Mouse (Mus musculus): ENCODE data around the gene Adssl1.

Adssl1 gene

DNA sequence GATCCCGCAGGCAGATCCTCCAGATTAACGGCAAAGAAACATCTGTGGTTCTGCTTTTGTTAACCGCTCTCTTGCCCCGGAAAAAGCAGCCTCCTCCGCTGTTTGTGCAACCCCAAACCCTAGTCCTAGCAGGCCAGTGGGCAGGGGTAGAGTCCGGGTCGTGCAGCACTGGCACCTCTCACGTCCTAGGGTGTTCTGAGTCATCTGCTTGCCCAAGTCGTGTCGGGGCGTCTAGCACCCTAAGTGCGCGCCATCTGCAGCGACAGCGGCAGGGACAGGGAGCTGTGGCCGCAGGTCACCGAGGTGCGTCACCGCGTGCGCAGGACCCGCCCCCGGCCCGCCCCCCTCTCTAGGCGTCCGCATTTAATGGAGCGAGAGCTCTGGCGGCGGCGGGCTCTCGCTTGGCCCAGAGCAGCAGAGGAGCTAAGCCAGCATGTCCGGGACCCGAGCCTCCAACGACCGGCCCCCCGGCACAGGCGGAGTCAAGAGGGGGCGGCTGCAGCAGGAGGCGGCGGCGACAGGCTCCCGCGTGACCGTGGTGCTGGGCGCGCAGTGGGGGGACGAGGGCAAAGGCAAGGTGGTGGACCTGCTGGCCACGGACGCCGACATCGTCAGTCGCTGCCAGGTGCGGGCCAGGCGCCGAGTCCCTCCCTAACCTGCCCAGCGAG, at the start of gene Adssl1:
TSS of gene Adssl1 (plus strand) at position 360 of the 668 bp plus-strand sequence.
- in situ Hi-C loops (cut with MboI; ENCODE audit: unreplicated experiment in 2 of 2) = loop anchor here (5.0 to 10.0 kb wide), 3 partner anchors 58 to 1455 kb away; partner anchors contain the start of gene Traf3 (in 1 of the 2)

GRCm38 (mm10) chr12:112570160-112570559, 49.7 kb upstream of the Adssl1 start:
- in situ Hi-C loops (cut with MboI; ENCODE audit: unreplicated experiment in 2 of 2) = no loop called here

GRCm38 (mm10) chr12:112571064-112571463, 48.8 kb upstream of the Adssl1 start:
- in situ Hi-C loops (cut with MboI; ENCODE audit: unreplicated experiment in 2 of 2) = no loop called here

- in situ Hi-C loops (cut with MboI; ENCODE audit: unreplicated experiment in 2 of 2) = no loop called here
Observed at GRCm38 (mm10) chr12:112575274-112575986, 44.4 kb upstream of the Adssl1 start.

- in situ Hi-C loops (cut with MboI; ENCODE audit: unreplicated experiment in 2 of 2) = no loop called here
Observed at GRCm38 (mm10) chr12:112576341-112576740, 43.5 kb upstream of the Adssl1 start.

DNA sequence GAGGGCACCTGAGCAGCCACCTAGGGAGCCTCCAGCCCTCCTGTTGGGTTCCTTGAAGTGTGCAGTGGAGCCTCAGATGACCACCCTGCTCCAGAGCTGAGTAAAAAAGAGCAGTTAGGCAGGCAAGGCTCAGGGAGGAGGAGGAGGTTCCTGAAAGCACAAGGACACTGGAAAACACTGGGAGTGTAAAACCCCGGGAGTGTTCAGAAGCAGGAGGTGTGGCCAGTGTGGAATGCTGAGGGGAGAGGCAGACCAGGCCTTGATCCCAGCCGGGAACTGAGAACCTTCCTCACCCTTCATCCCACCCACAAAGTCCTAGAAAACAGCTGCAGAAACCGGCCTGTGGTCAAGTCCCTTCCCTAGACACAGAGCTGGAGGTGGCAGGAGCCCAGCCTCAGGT, 43.1 kb upstream of the Adssl1 start:
- in situ Hi-C loops (cut with MboI; ENCODE audit: unreplicated experiment in 2 of 2) = no loop called here

- in situ Hi-C loops (cut with MboI; ENCODE audit: unreplicated experiment in 2 of 2) = no loop called here
Observed at GRCm38 (mm10) chr12:112578296-112579090, 41.4 kb upstream of the Adssl1 start.

DNA sequence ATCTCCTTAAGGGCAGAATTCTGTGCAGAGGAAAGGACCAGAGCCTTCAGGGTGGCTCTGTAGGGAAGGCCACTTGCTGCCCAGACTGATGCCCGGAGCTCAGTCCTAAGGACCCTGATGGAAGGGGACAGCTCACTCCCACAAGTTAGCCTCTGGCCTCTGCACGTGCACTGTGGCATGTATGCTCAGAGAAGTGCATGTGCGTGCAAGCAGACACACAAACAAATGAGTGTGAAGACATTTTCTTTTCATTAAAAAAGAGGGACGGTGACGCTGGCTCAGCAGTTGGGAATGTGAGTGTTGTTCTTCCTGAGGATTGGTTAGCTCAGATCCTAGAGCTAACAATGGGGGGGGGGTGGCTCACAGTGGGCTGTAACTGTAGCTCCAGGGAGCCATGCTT, 40.4 kb upstream of the Adssl1 start:
- in situ Hi-C loops (cut with MboI; ENCODE audit: unreplicated experiment in 2 of 2) = no loop called here

- in situ Hi-C loops (cut with MboI; ENCODE audit: unreplicated experiment in 2 of 2) = no loop called here
Observed at GRCm38 (mm10) chr12:112579926-112580325, 39.9 kb upstream of the Adssl1 start.

DNA sequence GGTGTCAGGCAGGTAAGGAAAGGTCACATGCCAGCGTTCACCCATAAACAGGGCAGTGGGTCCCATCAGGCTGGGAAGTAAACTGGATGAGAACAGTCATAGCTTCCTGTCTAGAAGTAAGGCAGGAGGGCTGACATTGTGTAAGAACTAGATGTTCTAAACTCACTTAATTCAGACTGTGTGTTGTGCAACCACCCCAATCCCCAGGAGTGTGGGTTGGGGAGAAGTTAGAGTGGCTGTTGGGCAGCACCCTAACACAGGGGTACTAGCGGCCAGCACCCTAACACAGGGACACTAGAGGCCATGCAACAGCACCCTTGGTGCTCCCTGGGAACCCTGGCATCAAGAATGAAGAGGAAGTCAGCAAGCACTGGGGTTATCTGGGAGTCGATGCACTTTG, 38.7 kb upstream of the Adssl1 start:
- in situ Hi-C loops (cut with MboI; ENCODE audit: unreplicated experiment in 2 of 2) = no loop called here

DNA sequence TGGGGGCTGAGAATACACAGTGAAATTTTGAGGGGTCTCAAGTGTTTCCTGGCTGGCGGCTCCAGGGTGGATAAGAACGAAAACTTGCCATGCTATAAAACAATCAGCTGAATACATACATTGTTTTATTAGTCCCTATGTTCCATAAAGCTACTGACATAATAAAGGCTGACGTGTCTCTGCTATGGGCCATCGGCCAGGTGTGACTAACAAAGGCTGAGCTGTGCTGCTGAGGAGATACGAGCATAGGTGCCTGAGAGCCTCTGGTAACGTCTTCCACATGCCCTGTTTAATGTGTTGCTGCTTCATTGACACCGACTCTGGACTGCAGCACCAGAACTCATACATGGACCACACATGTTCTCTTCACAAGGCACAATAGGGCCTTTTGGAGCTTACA, 34.9 kb upstream of the Adssl1 start:
- in situ Hi-C loops (cut with MboI; ENCODE audit: unreplicated experiment in 2 of 2) = no loop called here

DNA sequence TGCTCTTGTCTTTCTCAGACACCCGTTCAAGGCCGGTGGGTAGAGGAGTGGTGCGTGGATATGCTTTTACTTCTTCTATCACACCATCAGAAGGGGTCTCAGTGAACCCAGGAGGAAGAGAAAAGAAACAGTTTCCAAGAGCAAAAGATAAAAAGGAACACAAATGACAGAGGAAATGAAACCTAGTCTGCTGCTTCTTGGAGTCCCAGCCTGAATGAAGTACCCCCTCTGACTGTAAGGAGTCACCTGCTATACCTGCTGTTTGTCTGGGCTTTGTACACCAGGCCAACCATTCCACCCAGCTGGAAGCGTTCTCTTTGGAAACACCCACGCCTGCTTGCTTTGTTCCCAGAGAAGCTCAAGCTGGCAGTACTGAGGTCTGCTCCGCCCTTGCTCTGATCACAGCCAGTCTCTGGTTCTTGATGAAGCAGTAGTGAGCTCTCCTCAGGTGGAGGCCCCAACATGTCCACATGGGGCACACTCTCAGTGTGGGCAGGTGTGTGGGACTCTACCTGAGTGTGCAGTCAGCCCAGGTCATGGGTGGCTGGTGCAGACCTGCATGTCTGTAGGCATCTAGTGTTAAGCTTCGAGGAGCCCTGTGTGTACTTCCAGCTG, 33.8 kb upstream of the Adssl1 start:
- in situ Hi-C loops (cut with MboI; ENCODE audit: unreplicated experiment in 2 of 2) = no loop called here

- in situ Hi-C loops (cut with MboI; ENCODE audit: unreplicated experiment in 2 of 2) = no loop called here
Observed at GRCm38 (mm10) chr12:112587125-112588124, 32.4 kb upstream of the Adssl1 start.

GRCm38 (mm10) chr12:112588426-112589256, 31.2 kb upstream of the Adssl1 start, which contains the start of gene Inf2:
Inf2 (plus strand) TSS chr12:112588784.
- in situ Hi-C loops (cut with MboI; ENCODE audit: unreplicated experiment in 2 of 2) = no loop called here

- in situ Hi-C loops (cut with MboI; ENCODE audit: unreplicated experiment in 2 of 2) = no loop called here
Observed at GRCm38 (mm10) chr12:112589491-112590191, 30.2 kb upstream of the Adssl1 start.

GRCm38 (mm10) chr12:112590566-112591239, 29.1 kb upstream of the Adssl1 start:
- in situ Hi-C loops (cut with MboI; ENCODE audit: unreplicated experiment in 2 of 2) = no loop called here

- in situ Hi-C loops (cut with MboI; ENCODE audit: unreplicated experiment in 2 of 2) = no loop called here
Observed at GRCm38 (mm10) chr12:112591240-112591639, 28.6 kb upstream of the Adssl1 start.

DNA sequence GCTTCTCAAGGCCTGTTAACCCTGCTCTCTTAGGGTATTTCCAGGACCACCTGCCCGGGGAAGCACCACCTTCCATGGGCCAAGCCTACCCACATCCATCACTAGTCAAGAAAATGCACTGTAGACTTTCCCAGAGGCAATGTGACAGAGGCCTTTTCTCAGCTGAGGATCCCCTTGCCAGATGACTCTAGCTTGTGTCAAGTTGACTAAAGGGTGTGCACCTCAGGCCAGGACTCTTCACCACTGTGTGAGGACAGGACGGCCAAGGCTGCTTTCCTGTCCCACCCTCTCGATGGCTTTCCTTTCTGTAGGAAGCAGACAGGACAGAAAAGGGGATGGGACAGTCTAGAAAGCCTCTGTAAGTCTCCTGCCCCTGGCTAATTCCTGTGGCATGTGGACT, 28.1 kb upstream of the Adssl1 start:
- in situ Hi-C loops (cut with MboI; ENCODE audit: unreplicated experiment in 2 of 2) = no loop called here

All from v-Abl transformed pro-B cells (cell line).